Mouse (Mus musculus): ENCODE measurements around the gene Zfp644.

GRCm38 (mm10) chr5:106608798-106609197, 88.3 kb downstream of the Zfp644 start, which contains the start of gene Gm17304:
- TF ChIP-seq CTCF (IDR thresholded peaks at IDR 0.05; ENCODE audit: borderline replicate concordance, extremely low read depth, insufficient read depth, insufficient read length): no peak
- TF ChIP-seq POLR2A (IDR thresholded peaks at IDR 0.05; ENCODE audit: borderline replicate concordance, extremely low read depth, insufficient read depth, insufficient read length, poor library complexity, severe bottlenecking): no peak

Data from brain, embryonic 14.5 days (tissue).